Mouse (Mus musculus): ENCODE measurements at regions not wholly inside any gene's neighbourhood (a gene's known extent, or its start where the extent isn't known, plus 50 kb on each side); places are given as distances from the start of the nearest gene placed in this dataset.

DNA sequence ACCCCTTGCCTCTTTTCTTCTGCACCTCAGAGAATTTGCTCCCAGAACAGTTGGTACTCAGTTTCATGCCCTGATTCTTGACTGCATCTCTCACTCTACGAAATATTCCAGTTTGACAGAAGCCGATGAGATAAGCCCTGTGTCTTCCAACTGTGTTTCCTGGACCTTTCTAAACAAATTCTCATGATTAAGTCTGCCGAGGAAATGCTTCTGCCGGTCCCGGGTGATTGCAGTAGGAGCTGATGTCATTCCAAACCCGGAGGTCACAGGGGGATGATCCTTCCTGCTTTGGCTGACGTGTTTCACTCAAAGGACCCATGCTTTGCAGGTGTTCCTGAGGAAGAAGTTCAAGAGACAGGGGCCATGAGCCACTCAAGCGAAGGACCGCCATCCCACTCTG is 172.2 kb downstream of the Rpl14 start:
- TF ChIP-seq CTCF (IDR thresholded peaks at IDR 0.05; ENCODE audit: low read depth, low read length) (no peak), POLR2A (IDR thresholded peaks at IDR 0.05; ENCODE audit: borderline replicate concordance, low read depth, low read length) (no peak)

Measured in bone marrow macrophage, adult 2 months (primary cell).